Mouse (Mus musculus) liver, embryonic 12.5 days (tissue): ENCODE results near the gene Abtb1. TPM values are rescaled to one million over a fixed set of nuclear protein-coding genes. Genes with fewer than 3 reads are reported as not detected.

ENCODE experiments used
- ATAC-seq: fragments of 200-750 bp; cut with Nextera tagmentation; 2 replicates; pipeline ENCODE4 v1.8.0; 2017; ENCODE audit warnings: moderate number of reproducible peaks, mild to moderate bottlenecking, moderate library complexity
- H3K27ac ChIP-seq: fragments of 300-500 bp; sonication (generic); 2 replicates; pipeline ENCODE4 v1.5.1; 2016; ENCODE audit warnings: mild to moderate bottlenecking
- H3K27me3 ChIP-seq: fragments of 300-500 bp; sonication (generic); replicated peaks from 2 replicates; pipeline ENCODE4 v1.6.1; 2016; ENCODE audit warnings: mild to moderate bottlenecking, moderate library complexity
- H3K36me3 ChIP-seq: fragments of 300-500 bp; sonication (generic); 2 replicates; pipeline ENCODE4 v1.6.1; 2016; ENCODE audit warnings: mild to moderate bottlenecking, moderate library complexity
- H3K4me1 ChIP-seq: fragments of 300-500 bp; sonication (generic); 2 replicates; pipeline ENCODE4 v1.6.1; 2016
- H3K4me2 ChIP-seq: fragments of 300-500 bp; sonication (generic); 2 replicates; pipeline ENCODE4 v1.6.1; 2016; ENCODE audit warnings: mild to moderate bottlenecking, moderate library complexity
- H3K4me3 ChIP-seq: fragments of 300-500 bp; sonication (generic); 2 replicates; pipeline ENCODE4 v1.5.1; 2016; ENCODE audit warnings: mild to moderate bottlenecking, moderate library complexity
- H3K9ac ChIP-seq: fragments of 300-500 bp; sonication (generic); 2 replicates; pipeline ENCODE4 v1.6.1; 2016; ENCODE audit warnings: mild to moderate bottlenecking, moderate library complexity
- H3K9me3 ChIP-seq: fragments of 300-500 bp; sonication (generic); replicated peaks from 2 replicates; pipeline ENCODE4 v1.6.1; 2016; ENCODE audit warnings: mild to moderate bottlenecking, moderate library complexity
- WGBS: fragments of 180-500 bp; shearing (Covaris S2); methylation state at CpG from one replicate; pipeline ENCODE4 v1.1.7; 2016; ENCODE audit not compliant: insufficient replicate concordance; 5-methylcytosine and 5-hydroxymethylcytosine counted together
- polyA plus RNA-seq: library from polyadenylated mRNA; unstranded; fragments of >200 nt; fragmentation: Nextera tagmentation; extraction: Ambion mirVana; gene quantifications from 2 replicates; pipeline ENCODE4 v1.2.1, GENCODE M21; 2016

Abtb1 gene
- polyA plus RNA-seq, 1 experiment from 2014 or later: 37.6 TPM

- WGBS: 82% methylated on average over 13 of the region's 13 CpGs
- Histone ChIP-seq H3K27ac (no peak overlapping the region), H3K27me3 (peaks cover 9% of the 10 kb centered on the region; the same call in 1 of the 2 replicates), H3K36me3 (no peaks in the 10 kb centered on the region), H3K4me3 (no peak overlapping the region), H3K9me3 (no peaks in the 10 kb centered on the region), H3K9ac (no peak overlapping the region), H3K4me2 (no peak overlapping the region), H3K4me1 (peaks cover 26% of the 10 kb centered on the region)
- no peak for ATAC-seq
These were observed 47.9 kb downstream of the Abtb1 start for GRCm38 (mm10) chr6:88793872-88794271.

- Histone ChIP-seq H3K9me3 (no peaks in the 10 kb centered on the region), H3K4me2 (no peak overlapping the region), H3K27me3 (peaks cover 9% of the 10 kb centered on the region; the same call in 1 of the 2 replicates), H3K4me3 (no peak overlapping the region), H3K9ac (no peak overlapping the region), H3K27ac (no peak overlapping the region), H3K4me1 (peaks cover 27% of the 10 kb centered on the region), H3K36me3 (no peaks in the 10 kb centered on the region)
- ATAC-seq: no peak; the same call in 1 of the 2 replicates
- WGBS: 63% methylated on average over 2 of the region's 2 CpGs
These were observed 48.5 kb downstream of the Abtb1 start for GRCm38 (mm10) chr6:88793243-88793642.

- WGBS: 65% methylated on average over 7 of the region's 7 CpGs
- no peak overlapping the region for H3K9ac ChIP-seq
- no peak for ATAC-seq
- H3K27ac ChIP-seq: no peak overlapping the region
- H3K27me3 ChIP-seq: peaks cover 9% of the 10 kb centered on the region; the same call in 1 of the 2 replicates
- H3K36me3 ChIP-seq: no peaks in the 10 kb centered on the region
- peaks cover 32% of the 10 kb centered on the region for H3K4me1 ChIP-seq
- H3K9me3 ChIP-seq: no peaks in the 10 kb centered on the region
- no peak overlapping the region for H3K4me3 ChIP-seq
- H3K4me2 ChIP-seq: no peak overlapping the region
These were observed 49.6 kb downstream of the Abtb1 start for GRCm38 (mm10) chr6:88792147-88792691.

GRCm38 (mm10) chr6:88791299-88791698 lies 50.5 kb downstream of the Abtb1 start:
- Histone ChIP-seq H3K9ac (no peak overlapping the region), H3K9me3 (no peaks in the 10 kb centered on the region), H3K4me2 (no peak overlapping the region), H3K36me3 (no peaks in the 10 kb centered on the region), H3K27ac (no peak overlapping the region), H3K4me1 (peaks cover 40% of the 10 kb centered on the region), H3K27me3 (peaks cover 9% of the 10 kb centered on the region; the same call in 1 of the 2 replicates), H3K4me3 (no peak overlapping the region)
- WGBS: 50% methylated on average over 9 of the region's 9 CpGs
- no peak for ATAC-seq

- 81% methylated on average over 11 of the region's 11 CpGs for WGBS
These were observed 53.6 kb downstream of the Abtb1 start for GRCm38 (mm10) chr6:88788219-88788618.

GRCm38 (mm10) chr6:88787496-88787895 lies 54.3 kb downstream of the Abtb1 start:
- 77% methylated on average over 14 of the region's 14 CpGs for WGBS
- Histone ChIP-seq H3K9ac (no peak overlapping the region), H3K4me2 (no peak overlapping the region), H3K4me3 (no peak overlapping the region), H3K27me3 (peaks cover 4% of the 10 kb centered on the region; the same call in 1 of the 2 replicates), H3K36me3 (no peaks in the 10 kb centered on the region), H3K9me3 (no peaks in the 10 kb centered on the region), H3K27ac (0 out of 2 replicates have a peak overlapping the region, but pooled peaks have one; percentile 5), H3K4me1 (peaks cover 78% of the 10 kb centered on the region)
- ATAC-seq: no peak

More at GRCm38 (mm10) chr6:88788219-88788618, 53.6 kb downstream of the Abtb1 start:
- Histone ChIP-seq H3K9me3 (no peaks in the 10 kb centered on the region), H3K27me3 (peaks cover 7% of the 10 kb centered on the region; the same call in 1 of the 2 replicates), H3K4me2 (no peak overlapping the region), H3K4me1 (peaks cover 71% of the 10 kb centered on the region), H3K27ac (no peak overlapping the region), H3K9ac (no peak overlapping the region), H3K36me3 (no peaks in the 10 kb centered on the region), H3K4me3 (no peak overlapping the region)
- ATAC-seq: no peak

- no peaks in the 10 kb centered on the region; the same call in 1 of the 2 replicates for H3K27me3 ChIP-seq
- ATAC-seq: no peak
- H3K27ac ChIP-seq: 0 out of 2 replicates have a peak overlapping the region, but pooled peaks have one; percentile 5
- peaks cover 1% of the 10 kb centered on the region; the same call in 1 of the 2 replicates for H3K36me3 ChIP-seq
- WGBS: 80% methylated on average over 15 of the region's 15 CpGs
- no peak overlapping the region for H3K4me3 ChIP-seq
- H3K9ac ChIP-seq: no peak overlapping the region
- H3K4me2 ChIP-seq: no peak overlapping the region
- peaks cover 84% of the 10 kb centered on the region for H3K4me1 ChIP-seq
- no peaks in the 10 kb centered on the region for H3K9me3 ChIP-seq
These were observed 54.9 kb downstream of the Abtb1 start for GRCm38 (mm10) chr6:88786732-88787445.

Other genes with a start within 250 kb of the Abtb1 start
- gene Kbtbd12, start 204.0 kb downstream of the Abtb1 start, polyA plus RNA-seq: 0.52 and 0.85 TPM in 2 replicates
- gene Mgll, start 117.6 kb downstream of the Abtb1 start, polyA plus RNA-seq: 46.4 and 47.7 TPM in 2 replicates
- 4.6 and 5.0 TPM in 2 replicates for gene Podxl2, start 33.1 kb upstream of the Abtb1 start, polyA plus RNA-seq
- 240 and 243 TPM in 2 replicates for gene Mcm2, start 56.8 kb upstream of the Abtb1 start, polyA plus RNA-seq
- 52.7 and 53.9 TPM in 2 replicates for gene Tpra1, start 60.3 kb upstream of the Abtb1 start, polyA plus RNA-seq